Mouse (Mus musculus): ENCODE results near the gene Emc9. TPM values are rescaled to one million over a fixed set of nuclear protein-coding genes. Genes with fewer than 3 reads are reported as not detected.

The Emc9 gene
- polyA plus RNA-seq, 1 experiment from 2014 or later = 9.7 TPM

GRCm38 (mm10) chr14:55605743-55606459 is 20.8 kb upstream of the Emc9 start:
- ATAC-seq (ENCODE audit: insufficient number of reproducible peaks, low FRiP score, low TSS enrichment, low read depth) = no peak
- Histone ChIP-seq H3K9ac (no peak overlapping the region), H3K36me3 (peaks cover 66% of the 10 kb centered on the region), H3K27ac (replicated peaks) (no peak overlapping the region), H3K9me3 (replicated peaks) (no peaks in the 10 kb centered on the region), H3K4me2 (replicated peaks) (no peak overlapping the region), H3K4me1 (peaks cover 19% of the 10 kb centered on the region), H3K27me3 (no peaks in the 10 kb centered on the region), H3K4me3 (replicated peaks) (no peak overlapping the region)
- 89% methylated on average over 16 of the region's 16 CpGs for WGBS

GRCm38 (mm10) chr14:55604823-55605222 is 19.7 kb upstream of the Emc9 start:
- H3K27me3 ChIP-seq = no peaks in the 10 kb centered on the region
- peaks cover 19% of the 10 kb centered on the region for H3K4me1 ChIP-seq
- peaks cover 72% of the 10 kb centered on the region for H3K36me3 ChIP-seq
- H3K4me2 ChIP-seq (replicated peaks) = 0 out of 2 replicates have a peak overlapping the region, but pooled peaks have one; percentile 8
- no peaks in the 10 kb centered on the region for H3K9me3 ChIP-seq (replicated peaks)
- peak overlapping the region; percentile 39; the same call in 1 of the 2 replicates for H3K4me3 ChIP-seq (replicated peaks)
- no peak overlapping the region for H3K27ac ChIP-seq (replicated peaks)
- H3K9ac ChIP-seq = no peak overlapping the region
- no peak for ATAC-seq (ENCODE audit: insufficient number of reproducible peaks, low FRiP score, low TSS enrichment, low read depth)
- WGBS = 80% methylated on average over 11 of the region's 11 CpGs

GRCm38 (mm10) chr14:55603633-55604576 is 18.8 kb upstream of the Emc9 start:
- Histone ChIP-seq H3K36me3 (peaks cover 75% of the 10 kb centered on the region), H3K27ac (replicated peaks) (peak overlapping the region; percentile 63), H3K4me3 (replicated peaks) (peak overlapping the region; percentile 39), H3K27me3 (no peaks in the 10 kb centered on the region), H3K4me1 (peaks cover 19% of the 10 kb centered on the region), H3K4me2 (replicated peaks) (peak overlapping the region; percentile 45), H3K9me3 (replicated peaks) (no peaks in the 10 kb centered on the region), H3K9ac (peak overlapping the region; percentile 2; the same call in 1 of the 2 replicates)
- peak; percentile 86 for ATAC-seq (ENCODE audit: insufficient number of reproducible peaks, low FRiP score, low TSS enrichment, low read depth)
- 14% methylated on average over 19 of the region's 19 CpGs for WGBS

- Histone ChIP-seq H3K4me1 (peaks cover 19% of the 10 kb centered on the region), H3K9ac (peak within 1 kb of the TSS; percentile 2; the same call in 1 of the 2 replicates), H3K36me3 (peaks cover 75% of the 10 kb centered on the region), H3K4me2 (replicated peaks) (peak within 1 kb of the TSS; percentile 45), H3K9me3 (replicated peaks) (no peaks in the 10 kb centered on the region), H3K27me3 (no peaks in the 10 kb centered on the region), H3K27ac (replicated peaks) (peak within 1 kb of the TSS; percentile 63), H3K4me3 (replicated peaks) (peak within 1 kb of the TSS; percentile 39)
- no peak for ATAC-seq (ENCODE audit: insufficient number of reproducible peaks, low FRiP score, low TSS enrichment, low read depth)
- WGBS = 80% methylated on average over 7 of the region's 7 CpGs
These were observed 18.1 kb upstream of the Emc9 start, which contains the start of gene Irf9 for GRCm38 (mm10) chr14:55603271-55603632. Gene Irf9, plus strand, starts transcription at chr14:55603571.

GRCm38 (mm10) chr14:55598521-55599390 is 13.7 kb upstream of the Emc9 start:
- Histone ChIP-seq H3K9me3 (replicated peaks) (no peaks in the 10 kb centered on the region), H3K9ac (no peak overlapping the region)
- ATAC-seq (ENCODE audit: insufficient number of reproducible peaks, low FRiP score, low TSS enrichment, low read depth) = no peak

GRCm38 (mm10) chr14:55596036-55596690 is 11.1 kb upstream of the Emc9 start:
- WGBS = 81% methylated on average over 13 of the region's 13 CpGs
- Histone ChIP-seq H3K4me3 (replicated peaks) (no peak overlapping the region), H3K4me1 (peaks cover 12% of the 10 kb centered on the region), H3K4me2 (replicated peaks) (no peak overlapping the region), H3K27ac (replicated peaks) (no peak overlapping the region), H3K9ac (no peak overlapping the region), H3K9me3 (replicated peaks) (no peaks in the 10 kb centered on the region), H3K36me3 (peaks cover 67% of the 10 kb centered on the region), H3K27me3 (no peaks in the 10 kb centered on the region)
- no peak for ATAC-seq (ENCODE audit: insufficient number of reproducible peaks, low FRiP score, low TSS enrichment, low read depth)

More at GRCm38 (mm10) chr14:55598521-55599390, 13.7 kb upstream of the Emc9 start:
- peaks cover 7% of the 10 kb centered on the region for H3K4me1 ChIP-seq
- H3K4me2 ChIP-seq (replicated peaks) = no peak overlapping the region
- H3K4me3 ChIP-seq (replicated peaks) = no peak overlapping the region
- no peak overlapping the region for H3K27ac ChIP-seq (replicated peaks)
- peaks cover 86% of the 10 kb centered on the region for H3K36me3 ChIP-seq
- H3K27me3 ChIP-seq = no peaks in the 10 kb centered on the region
- 93% methylated on average over 21 of the region's 21 CpGs for WGBS

GRCm38 (mm10) chr14:55592226-55592625 is 7.1 kb upstream of the Emc9 start:
- H3K27me3 ChIP-seq = no peaks in the 10 kb centered on the region
- H3K4me2 ChIP-seq (replicated peaks) = peak overlapping the region; percentile 93
- no peaks in the 10 kb centered on the region for H3K9me3 ChIP-seq (replicated peaks)
- H3K9ac ChIP-seq = peak overlapping the region; percentile 94
- H3K36me3 ChIP-seq = peaks cover 42% of the 10 kb centered on the region
- H3K4me1 ChIP-seq = peaks cover 19% of the 10 kb centered on the region
- 2% methylated on average over 16 of the region's 16 CpGs for WGBS
- peak overlapping the region; percentile 98 for H3K4me3 ChIP-seq (replicated peaks)
- peak overlapping the region; percentile 97 for H3K27ac ChIP-seq (replicated peaks)
- no peak for ATAC-seq (ENCODE audit: insufficient number of reproducible peaks, low FRiP score, low TSS enrichment, low read depth)

- 0% methylated on average over 33 of the region's 33 CpGs for WGBS
- Histone ChIP-seq H3K27me3 (no peaks in the 10 kb centered on the region), H3K4me2 (replicated peaks) (peak within 1 kb of the TSS; percentile 93), H3K27ac (replicated peaks) (peak within 1 kb of the TSS; percentile 97), H3K9ac (peak within 1 kb of the TSS; percentile 94), H3K36me3 (peaks cover 37% of the 10 kb centered on the region), H3K4me1 (peaks cover 19% of the 10 kb centered on the region), H3K9me3 (replicated peaks) (no peaks in the 10 kb centered on the region), H3K4me3 (replicated peaks) (peak within 1 kb of the TSS; percentile 98)
- peak; percentile 89 for ATAC-seq (ENCODE audit: insufficient number of reproducible peaks, low FRiP score, low TSS enrichment, low read depth)
These were observed 6.3 kb upstream of the Emc9 start, which contains the start of gene Rnf31 for GRCm38 (mm10) chr14:55591331-55591891. Gene Rnf31, plus strand, starts transcription at chr14:55591708.

- Histone ChIP-seq H3K27me3 (no peaks in the 10 kb centered on the region), H3K4me1 (peaks cover 19% of the 10 kb centered on the region), H3K4me3 (replicated peaks) (peak within 1 kb of the TSS; percentile 98), H3K4me2 (replicated peaks) (peak within 1 kb of the TSS; percentile 93), H3K36me3 (peaks cover 31% of the 10 kb centered on the region), H3K9me3 (replicated peaks) (no peaks in the 10 kb centered on the region), H3K27ac (replicated peaks) (peak within 1 kb of the TSS; percentile 97), H3K9ac (peak within 1 kb of the TSS; percentile 94)
- under 1% methylated on average over 22 of the region's 22 CpGs for WGBS
- ATAC-seq (ENCODE audit: insufficient number of reproducible peaks, low FRiP score, low TSS enrichment, low read depth) = peak; percentile 96
These were observed 5.7 kb upstream of the Emc9 start, which contains the start of gene Psme2 for GRCm38 (mm10) chr14:55590748-55591330. Gene Psme2, minus strand, starts transcription at chr14:55591113.

All from embryonic facial prominence, embryonic 15.5 days (tissue).